Mouse (Mus musculus): ENCODE results near the gene Mfng.

GRCm38 (mm10) chr15:78789721-78790323, 16.5 kb upstream of the Mfng start:
- no peak for TF ChIP-seq ETS1 (conservative IDR thresholded peaks at IDR 0.05; ENCODE audit: low read depth, low read length)
- TF ChIP-seq SMC3 (IDR thresholded peaks at IDR 0.05; ENCODE audit: low read depth, low read length) = no peak
- no peak for TF ChIP-seq USF1 (IDR thresholded peaks at IDR 0.05; ENCODE audit: low read depth, low read length)
- no peak for TF ChIP-seq EP300 (IDR thresholded peaks at IDR 0.05; ENCODE audit: low read length)
- no peak for TF ChIP-seq CTCF (conservative IDR thresholded peaks at IDR 0.05 in 1 of 2, IDR thresholded peaks at IDR 0.05 in 1 of 2; ENCODE audit: low read depth in 2 of 2, low read length in 2 of 2)
- TF ChIP-seq ELF1 (IDR thresholded peaks at IDR 0.05; ENCODE audit: low read depth, low read length) = no peak
- TF ChIP-seq POLR2A (IDR thresholded peaks at IDR 0.05; ENCODE audit: low read depth, low read length) = no peak

Data from CH12.LX (cell line).